Mouse (Mus musculus) lung, postnatal 0 days (tissue): ENCODE measurements at regions not wholly inside any gene's neighbourhood (a gene's known extent, or its start where the extent isn't known, plus 50 kb on each side); places are given as distances from the start of the nearest gene placed in this dataset.

ENCODE experiments used
- ATAC-seq: fragments of 200-750 bp; cut with Nextera tagmentation; 2 replicates; pipeline ENCODE4 v1.8.0; 2017; ENCODE audit warnings: moderate library complexity
- DNase-seq: peaks from one replicate; pipeline ENCODE4 v3.0.0-alpha.2; 2016; ENCODE audit warnings: low spot score
- H3K27ac ChIP-seq: fragments of 300-500 bp; sonication (generic); 2 replicates; pipeline ENCODE4 v1.5.1; 2014; ENCODE audit warnings: antibody characterized with exemption, mild to moderate bottlenecking, low read length, mixed read lengths
- H3K27me3 ChIP-seq: fragments of 300-500 bp; sonication (generic); replicated peaks from 2 replicates; pipeline ENCODE4 v1.6.1; 2014; ENCODE audit warnings: low read length, mixed read lengths; ENCODE audit not compliant: insufficient read depth
- H3K36me3 ChIP-seq: fragments of 300-500 bp; sonication (generic); 2 replicates; pipeline ENCODE4 v1.6.1; 2014; ENCODE audit warnings: low read length, mixed read lengths; ENCODE audit not compliant: insufficient read depth
- H3K4me1 ChIP-seq: fragments of 300-500 bp; sonication (generic); 2 replicates; pipeline ENCODE4 v1.6.1; 2014; ENCODE audit warnings: antibody characterized with exemption, low read depth, low read length, mixed read lengths; ENCODE audit not compliant: insufficient read depth
- H3K4me2 ChIP-seq: fragments of 300-500 bp; sonication (generic); replicated peaks from 2 replicates; pipeline ENCODE4 v1.6.1; 2014; ENCODE audit warnings: low read depth, mild to moderate bottlenecking, low read length, moderate library complexity, mixed read lengths
- H3K4me3 ChIP-seq: fragments of 300-500 bp; sonication (generic); 2 replicates; pipeline ENCODE4 v1.5.1; 2014; ENCODE audit warnings: low read depth, low read length
- H3K9ac ChIP-seq: fragments of 300-500 bp; sonication (generic); replicated peaks from 2 replicates; pipeline ENCODE4 v1.6.1; 2014; ENCODE audit warnings: low read depth, mild to moderate bottlenecking
- H3K9me3 ChIP-seq: fragments of 300-500 bp; sonication (generic); 2 replicates; pipeline ENCODE4 v1.6.1; 2016; ENCODE audit warnings: low read length, mixed read lengths
- CTCF ChIP-seq: IDR thresholded peaks from 2 replicates; pipeline ENCODE4 v1.5.1; 2016; ENCODE audit warnings: antibody characterized with exemption, mild to moderate bottlenecking
- EP300 ChIP-seq: IDR thresholded peaks from 2 replicates; pipeline ENCODE4 v1.6.1; 2016; ENCODE audit warnings: antibody characterized with exemption, mild to moderate bottlenecking, control low read depth
- WGBS: fragments of 180-500 bp; shearing (Covaris S2); extraction: QIAGEN DNeasy Blood & Tissue Kit; methylation state at CpG from one replicate; pipeline ENCODE4 v1.1.7; 2014; 5-methylcytosine and 5-hydroxymethylcytosine counted together

- 5% methylated on average over 3 of the region's 3 CpGs for WGBS
- no peaks in the 10 kb centered on the region for H3K9me3 ChIP-seq
- no peak overlapping the region for H3K9ac ChIP-seq
- no peak for DNase-seq
- H3K36me3 ChIP-seq: no peaks in the 10 kb centered on the region
- no peak overlapping the region for H3K27ac ChIP-seq
- TF ChIP-seq EP300 (no peak), CTCF (no peak)
- no peak overlapping the region for H3K4me2 ChIP-seq
- H3K27me3 ChIP-seq: peaks cover 20% of the 10 kb centered on the region
- ATAC-seq: no peak
- H3K4me1 ChIP-seq: no peaks in the 10 kb centered on the region
- no peak overlapping the region for H3K4me3 ChIP-seq
Observed at GRCm38 (mm10) chr7:79527984-79528383, 61.8 kb upstream of the Polg start.

GRCm38 (mm10) chr7:79525690-79526630 lies 59.8 kb upstream of the Polg start:
- no peak overlapping the region for H3K4me3 ChIP-seq
- peaks cover 8% of the 10 kb centered on the region; the same call in 1 of the 2 replicates for H3K27me3 ChIP-seq
- ATAC-seq (no peak), DNase-seq (no peak)
- no peak overlapping the region for H3K4me2 ChIP-seq
- TF ChIP-seq EP300 (no peak), CTCF (no peak)
- whole genome bisulfite sequencing: 38% methylated on average over 14 of the region's 14 CpGs
- H3K36me3 ChIP-seq: no peaks in the 10 kb centered on the region
- H3K27ac ChIP-seq: no peak overlapping the region
- H3K9me3 ChIP-seq: no peaks in the 10 kb centered on the region
- H3K9ac ChIP-seq: no peak overlapping the region
- no peaks in the 10 kb centered on the region for H3K4me1 ChIP-seq

- H3K4me2 ChIP-seq: no peak overlapping the region
- no peaks in the 10 kb centered on the region for H3K36me3 ChIP-seq
- no peak overlapping the region for H3K4me3 ChIP-seq
- WGBS: 45% methylated on average over 10 of the region's 10 CpGs
- H3K27me3 ChIP-seq: peaks cover 4% of the 10 kb centered on the region; the same call in 1 of the 2 replicates
- H3K9ac ChIP-seq: no peak overlapping the region
- H3K27ac ChIP-seq: no peak overlapping the region
- H3K4me1 ChIP-seq: no peaks in the 10 kb centered on the region
- TF ChIP-seq EP300 (no peak), CTCF (no peak)
- H3K9me3 ChIP-seq: no peaks in the 10 kb centered on the region
- DNase-seq: no peak
- ATAC-seq: no peak
Observed at GRCm38 (mm10) chr7:79524921-79525320, 58.8 kb upstream of the Polg start.

GRCm38 (mm10) chr7:79523696-79524095 lies 57.5 kb upstream of the Polg start:
- Histone ChIP-seq H3K4me3 (no peak overlapping the region), H3K4me1 (no peaks in the 10 kb centered on the region), H3K27ac (no peak overlapping the region), H3K4me2 (no peak overlapping the region), H3K36me3 (no peaks in the 10 kb centered on the region), H3K9ac (no peak overlapping the region), H3K27me3 (peaks cover 3% of the 10 kb centered on the region; the same call in 1 of the 2 replicates), H3K9me3 (no peaks in the 10 kb centered on the region)
- DNase-seq (no peak), ATAC-seq (no peak)
- WGBS: 63% methylated on average over 4 of the region's 4 CpGs
- TF ChIP-seq CTCF (no peak), EP300 (no peak)

GRCm38 (mm10) chr7:79522046-79522445 lies 55.9 kb upstream of the Polg start:
- WGBS: 71% methylated on average over 3 of the region's 3 CpGs
- ATAC-seq (no peak), DNase-seq (no peak)
- Histone ChIP-seq H3K36me3 (no peaks in the 10 kb centered on the region), H3K4me1 (no peaks in the 10 kb centered on the region), H3K4me3 (no peak overlapping the region), H3K9ac (no peak overlapping the region), H3K9me3 (no peaks in the 10 kb centered on the region), H3K4me2 (no peak overlapping the region), H3K27me3 (peaks cover 3% of the 10 kb centered on the region; the same call in 1 of the 2 replicates), H3K27ac (no peak overlapping the region)
- TF ChIP-seq CTCF: no peak
- TF ChIP-seq EP300: no peak

- no peak overlapping the region for H3K27ac ChIP-seq
- H3K9me3 ChIP-seq: no peaks in the 10 kb centered on the region
- H3K36me3 ChIP-seq: no peaks in the 10 kb centered on the region
- DNase-seq: no peak
- H3K27me3 ChIP-seq: peaks cover 3% of the 10 kb centered on the region; the same call in 1 of the 2 replicates
- TF ChIP-seq CTCF (no peak), EP300 (no peak)
- no peak overlapping the region for H3K4me3 ChIP-seq
- no peaks in the 10 kb centered on the region for H3K4me1 ChIP-seq
- WGBS: 34% methylated on average over 5 of the region's 5 CpGs
- H3K9ac ChIP-seq: no peak overlapping the region
- no peak overlapping the region for H3K4me2 ChIP-seq
- no peak for ATAC-seq
Observed at GRCm38 (mm10) chr7:79521259-79521658, 55.1 kb upstream of the Polg start.
